Mouse (Mus musculus) bone marrow, adult 2 months (tissue): ENCODE measurements at regions not wholly inside any gene's neighbourhood (a gene's known extent, or its start where the extent isn't known, plus 50 kb on each side); places are given as distances from the start of the nearest gene placed in this dataset.

ENCODE experiments used
- CTCF ChIP-seq: fragments of 200-500 bp; IDR thresholded peaks from 2 replicates; pipeline ENCODE4 v1.5.1; 2011; ENCODE audit warnings: low read length, control low read depth; ENCODE audit not compliant: control insufficient read depth, insufficient read depth
- POLR2A ChIP-seq: fragments of 200-500 bp; IDR thresholded peaks from 2 replicates; pipeline ENCODE4 v1.6.1; 2011; ENCODE audit warnings: low read depth, mild to moderate bottlenecking, control low read depth, low read length, borderline replicate concordance; ENCODE audit not compliant: control insufficient read depth

DNA sequence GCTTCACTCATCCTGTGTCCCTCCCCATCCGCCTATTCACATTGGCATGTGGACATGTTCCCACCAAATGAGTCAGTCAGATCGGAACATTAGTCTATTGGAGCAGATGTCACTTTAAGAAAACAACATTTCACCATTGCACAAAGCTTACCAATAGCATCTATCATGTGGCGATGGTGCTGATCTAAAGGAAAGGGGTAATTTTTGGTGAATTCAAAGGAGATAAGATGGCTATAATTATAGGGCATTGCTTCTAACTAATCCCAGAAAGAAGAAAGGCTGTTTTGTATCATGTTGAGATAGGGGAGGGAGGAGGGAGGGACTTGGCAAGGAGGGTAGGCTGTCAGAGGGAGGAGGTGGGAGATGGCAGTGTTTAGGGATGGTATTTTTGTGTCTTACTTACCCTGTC, 132.1 kb upstream of the Atp1b1 start:
- TF ChIP-seq POLR2A (no peak), CTCF (no peak)
